Mouse (Mus musculus) olfactory bulb, adult 2 months (tissue): ENCODE measurements around the gene Styx.

Experiments
- CTCF ChIP-seq: fragments of 200-500 bp; IDR thresholded peaks from 2 replicates; pipeline ENCODE4 v1.5.1; 2012; ENCODE audit warnings: low read depth, mild to moderate bottlenecking, low read length, moderate library complexity; ENCODE audit not compliant: insufficient read depth
- POLR2A ChIP-seq: fragments of 200-500 bp; IDR thresholded peaks from 2 replicates; pipeline ENCODE4 v1.6.1; 2012; ENCODE audit warnings: mild to moderate bottlenecking, low read depth, low read length, moderate library complexity; ENCODE audit not compliant: insufficient read depth

- TF ChIP-seq CTCF, result no peak
- no peak for TF ChIP-seq POLR2A
Observed at GRCm38 (mm10) chr14:45445445-45445844, 94.6 kb downstream of the Styx start.
